Mouse (Mus musculus) liver, embryonic 14.5 days (tissue): ENCODE measurements at regions not wholly inside any gene's neighbourhood (a gene's known extent, or its start where the extent isn't known, plus 50 kb on each side); places are given as distances from the start of the nearest gene placed in this dataset.

Source experiments
- ATAC-seq: fragments of 200-750 bp; cut with Nextera tagmentation; 2 replicates; pipeline ENCODE4 v1.8.0; 2017; ENCODE audit warnings: moderate number of reproducible peaks, mild to moderate bottlenecking, moderate library complexity; ENCODE audit not compliant: insufficient read depth
- DNase-seq, 3 experiments: peaks; one replicate each; pipeline ENCODE4 v3.0.0-alpha.2; 2012 to 2013; ENCODE audit warnings: low read depth in 3 of 3, low spot score in 3 of 3
- H3K27ac ChIP-seq: fragments of 300-500 bp; sonication (generic); 2 replicates; pipeline ENCODE4 v1.5.1; 2014; ENCODE audit warnings: moderate library complexity, mild to moderate bottlenecking, control low read depth, inconsistent platforms
- H3K27me3 ChIP-seq: fragments of 300-500 bp; sonication (generic); 2 replicates; pipeline ENCODE4 v1.6.1; 2014; ENCODE audit warnings: mild to moderate bottlenecking, low read length, moderate library complexity; ENCODE audit not compliant: control insufficient read depth, insufficient read depth
- H3K36me3 ChIP-seq: fragments of 300-500 bp; sonication (generic); replicated peaks from 2 replicates; pipeline ENCODE4 v1.6.1; 2014; ENCODE audit warnings: low read depth; ENCODE audit not compliant: control insufficient read depth, insufficient read depth
- H3K4me1 ChIP-seq, 2 experiments: fragments of 200-500 bp in 1 of 2; fragments of 300-500 bp in 1 of 2; sonication (generic) in 1 of 2; replicated peaks; 2 replicates each; pipeline ENCODE4 v1.6.1; 2012 to 2014; ENCODE audit warnings: antibody characterized with exemption in 1 of 2, inconsistent platforms in 1 of 2, low read length in 1 of 2; ENCODE audit not compliant: control insufficient read depth in 2 of 2, insufficient read depth in 2 of 2
- H3K4me2 ChIP-seq: fragments of 300-500 bp; sonication (generic); 2 replicates; pipeline ENCODE4 v1.6.1; 2014; ENCODE audit warnings: low read depth, mild to moderate bottlenecking, control low read depth, moderate library complexity
- H3K4me3 ChIP-seq, 2 experiments: fragments of 200-500 bp in 1 of 2; fragments of 300-500 bp in 1 of 2; sonication (generic) in 1 of 2; 2 replicates each; pipeline ENCODE4 v1.5.1; 2012 to 2014; ENCODE audit warnings: low read depth in 2 of 2, low read length in 2 of 2, mild to moderate bottlenecking in 2 of 2, control low read depth in 1 of 2, inconsistent platforms in 1 of 2, moderate library complexity in 1 of 2; ENCODE audit not compliant: insufficient read depth in 1 of 2
- H3K9ac ChIP-seq: fragments of 300-500 bp; sonication (generic); replicated peaks from 2 replicates; pipeline ENCODE4 v1.6.1; 2014; ENCODE audit warnings: mild to moderate bottlenecking, control low read depth, moderate library complexity
- H3K9me3 ChIP-seq: fragments of 300-500 bp; sonication (generic); 2 replicates; pipeline ENCODE4 v1.6.1; 2016; ENCODE audit warnings: low read length, mixed read lengths; ENCODE audit not compliant: control insufficient read depth
- CTCF ChIP-seq: IDR thresholded peaks from 2 replicates; pipeline ENCODE4 v1.5.1; 2016; ENCODE audit warnings: antibody characterized with exemption, low read depth, control low read depth
- EP300 ChIP-seq: IDR thresholded peaks from 2 replicates; pipeline ENCODE4 v1.6.1; 2016; ENCODE audit warnings: antibody characterized with exemption, low read depth
- WGBS: fragments of 180-500 bp; shearing (Covaris S2); extraction: QIAGEN DNeasy Blood & Tissue Kit; methylation state at CpG from one replicate; pipeline ENCODE4 v1.1.7; 2014; ENCODE audit not compliant: insufficient replicate concordance; 5-methylcytosine and 5-hydroxymethylcytosine counted together

- Histone ChIP-seq H3K4me1 (no peaks in the 10 kb centered on the region), H3K27ac (no peak overlapping the region), H3K9me3 (no peaks in the 10 kb centered on the region), H3K36me3 (no peaks in the 10 kb centered on the region), H3K27me3 (no peaks in the 10 kb centered on the region), H3K4me3 (no peak overlapping the region), H3K4me2 (no peak overlapping the region), H3K9ac (no peak overlapping the region)
- no peak for DNase-seq
- 61% methylated on average over 3 of the region's 3 CpGs for WGBS
- no peak for ATAC-seq
- TF ChIP-seq EP300 (no peak), CTCF (no peak)
Measured at GRCm38 (mm10) chr6:95769808-95770207, 51.2 kb upstream of the Suclg2 start.

- no peaks in the 10 kb centered on the region for H3K4me1 ChIP-seq
- WGBS = 70% methylated on average over 6 of the region's 6 CpGs
- no peaks in the 10 kb centered on the region for H3K36me3 ChIP-seq
- H3K4me3 ChIP-seq = no peak overlapping the region
- no peak overlapping the region for H3K4me2 ChIP-seq
- TF ChIP-seq CTCF = no peak
- no peak for TF ChIP-seq EP300
- ATAC-seq (no peak), DNase-seq (no peak)
- H3K27me3 ChIP-seq = no peaks in the 10 kb centered on the region
- H3K9me3 ChIP-seq = no peaks in the 10 kb centered on the region
- H3K9ac ChIP-seq = no peak overlapping the region
- no peak overlapping the region for H3K27ac ChIP-seq
Measured at GRCm38 (mm10) chr6:95801651-95802050, 83.1 kb upstream of the Suclg2 start.

GRCm38 (mm10) chr6:95841502-95841901, 122.9 kb upstream of the Suclg2 start:
- TF ChIP-seq CTCF (no peak), EP300 (no peak)
- Histone ChIP-seq H3K36me3 (no peaks in the 10 kb centered on the region), H3K4me3 (no peak overlapping the region), H3K9me3 (no peaks in the 10 kb centered on the region), H3K4me2 (no peak overlapping the region), H3K27ac (no peak overlapping the region), H3K9ac (no peak overlapping the region), H3K4me1 (no peaks in the 10 kb centered on the region), H3K27me3 (no peaks in the 10 kb centered on the region)
- no peak for ATAC-seq
- no peak for DNase-seq
- WGBS = 68% methylated on average over 3 of the region's 3 CpGs

- Histone ChIP-seq H3K4me3 (no peak overlapping the region), H3K27ac (no peak overlapping the region), H3K9me3 (no peaks in the 10 kb centered on the region), H3K36me3 (no peaks in the 10 kb centered on the region), H3K4me1 (no peaks in the 10 kb centered on the region), H3K9ac (no peak overlapping the region), H3K27me3 (no peaks in the 10 kb centered on the region), H3K4me2 (no peak overlapping the region)
- 35% methylated on average over 1 of the region's 1 CpGs for WGBS
- ATAC-seq = no peak
- TF ChIP-seq EP300 (no peak), CTCF (no peak)
- no peak for DNase-seq
Measured at GRCm38 (mm10) chr6:95846536-95846935, 127.9 kb upstream of the Suclg2 start.

- WGBS = 55% methylated on average over 6 of the region's 6 CpGs
- DNase-seq = no peak
- Histone ChIP-seq H3K27me3 (no peaks in the 10 kb centered on the region), H3K4me1 (no peaks in the 10 kb centered on the region), H3K9me3 (no peaks in the 10 kb centered on the region), H3K27ac (no peak overlapping the region), H3K36me3 (no peaks in the 10 kb centered on the region), H3K9ac (no peak overlapping the region), H3K4me2 (no peak overlapping the region), H3K4me3 (no peak overlapping the region)
- TF ChIP-seq CTCF (no peak), EP300 (no peak)
- ATAC-seq = no peak
Measured at GRCm38 (mm10) chr6:95875463-95875862, 156.9 kb upstream of the Suclg2 start.
